Mouse (Mus musculus) effector memory CD4-positive, alpha-beta T cell, adult 5 months (primary cell): ENCODE measurements around the gene Speer3. TPM values are rescaled to one million over a fixed set of nuclear protein-coding genes. Genes with fewer than 3 reads are reported as not detected.

Experiments used
- polyA plus RNA-seq: library from polyadenylated mRNA; unstranded; fragments of 100-300 nt; shearing (Covaris generic); gene quantifications from one replicate; pipeline ENCODE4 v1.2.1, GENCODE M21; 2017

Speer3 gene
- polyA plus RNA-seq, result not detected

DNA sequence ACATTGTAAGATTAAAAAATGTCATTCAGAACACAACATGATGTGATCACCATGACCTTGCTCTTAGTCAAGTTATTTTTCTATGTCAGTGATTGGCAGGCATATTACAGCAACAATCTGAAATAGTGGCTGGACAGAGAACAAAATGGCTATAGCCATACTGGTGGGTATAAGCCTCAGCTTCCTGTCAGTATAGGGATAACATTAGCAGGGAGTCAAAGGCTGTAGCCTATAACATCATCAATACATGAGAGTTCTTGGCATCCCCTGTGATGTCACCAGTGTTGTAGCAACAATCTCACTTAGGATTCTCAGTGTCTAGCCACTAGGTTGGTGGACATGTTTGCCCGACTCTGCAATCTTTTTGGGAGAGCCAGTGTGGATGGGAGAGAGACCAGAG, at the start of gene Speer3:
Gene Speer3, plus strand, starts transcription at position 301 of the 400 bp plus-strand sequence.

Other genes with a start within 250 kb of the Speer3 start
- gene Sema3e, start 233.7 kb downstream of the Speer3 start, polyA plus RNA-seq, result 0.11 TPM